Mouse (Mus musculus): ENCODE results near the gene Mmp14.

Mmp14 gene

GRCm38 (mm10) chr14:54431334-54432077 lies at the start of gene Mmp14:
Gene Mmp14 (plus strand): TSS chr14:54431612.
- DNase-seq = peak; percentile 44

GRCm38 (mm10) chr14:54381816-54382215 lies 49.6 kb upstream of the Mmp14 start:
- no peak for DNase-seq

- DNase-seq = no peak
These were observed 48.8 kb upstream of the Mmp14 start for GRCm38 (mm10) chr14:54382641-54383040.

DNA sequence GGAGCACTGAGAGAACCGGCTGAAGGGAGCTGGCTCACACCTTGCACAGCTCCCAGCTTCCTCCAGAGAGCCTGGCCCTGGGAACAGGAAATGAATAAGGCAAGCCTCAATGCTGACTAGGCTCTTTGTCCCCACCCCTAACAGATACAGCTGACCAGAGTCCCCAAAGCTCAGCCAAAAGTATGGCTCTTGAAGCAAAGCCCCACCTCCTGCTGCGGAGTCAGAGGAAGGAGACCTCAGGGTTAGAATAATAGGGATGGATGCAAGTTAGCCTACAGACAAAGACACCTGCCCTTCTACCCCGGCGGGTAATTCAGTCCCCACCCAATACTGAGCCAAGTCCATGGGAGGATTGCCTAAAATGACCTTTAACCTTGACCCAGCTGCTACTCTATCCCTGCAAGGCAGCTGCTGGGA lies 48.0 kb upstream of the Mmp14 start:
- DNase-seq = no peak

DNA sequence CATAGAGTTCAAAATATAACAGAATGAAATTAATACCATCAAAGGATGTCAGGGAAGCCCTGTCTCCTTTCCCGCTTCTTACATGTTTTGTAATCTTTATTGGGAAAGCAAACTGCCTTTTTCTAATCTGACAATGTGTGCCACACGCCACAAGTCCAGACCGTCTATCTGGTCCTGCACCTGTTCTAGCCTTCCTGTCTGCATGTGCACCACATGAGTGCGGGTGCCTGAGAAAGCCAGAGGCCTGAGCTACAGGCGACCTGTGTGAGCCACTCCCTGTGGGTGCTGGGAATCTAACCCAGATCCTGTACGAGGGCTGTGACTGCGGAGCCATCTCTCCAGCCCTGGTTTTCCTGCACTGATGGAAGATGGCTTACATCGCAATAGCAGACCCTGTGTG lies 47.0 kb upstream of the Mmp14 start:
- no peak for DNase-seq

GRCm38 (mm10) chr14:54385968-54386618 lies 45.3 kb upstream of the Mmp14 start:
- DNase-seq = no peak

DNA sequence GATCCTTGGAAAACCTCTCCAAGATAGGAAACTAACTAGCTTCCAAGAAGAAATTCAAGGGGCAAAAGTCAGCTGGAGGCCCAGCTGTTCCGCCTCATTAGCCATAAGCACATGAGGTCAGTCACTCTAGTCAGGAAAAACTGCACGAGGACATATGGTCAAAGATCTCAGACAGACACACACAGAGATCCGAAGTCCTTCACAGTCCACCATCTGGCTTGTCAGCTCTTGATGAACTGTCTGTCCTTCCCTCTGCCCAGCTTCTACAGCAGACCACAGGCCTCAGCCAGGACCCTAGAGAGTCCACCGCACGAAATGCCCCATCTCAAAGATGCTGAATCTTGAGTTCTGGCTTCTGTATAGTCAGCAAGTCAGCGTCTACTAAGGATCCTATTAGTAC lies 43.9 kb upstream of the Mmp14 start:
- no peak for DNase-seq

DNA sequence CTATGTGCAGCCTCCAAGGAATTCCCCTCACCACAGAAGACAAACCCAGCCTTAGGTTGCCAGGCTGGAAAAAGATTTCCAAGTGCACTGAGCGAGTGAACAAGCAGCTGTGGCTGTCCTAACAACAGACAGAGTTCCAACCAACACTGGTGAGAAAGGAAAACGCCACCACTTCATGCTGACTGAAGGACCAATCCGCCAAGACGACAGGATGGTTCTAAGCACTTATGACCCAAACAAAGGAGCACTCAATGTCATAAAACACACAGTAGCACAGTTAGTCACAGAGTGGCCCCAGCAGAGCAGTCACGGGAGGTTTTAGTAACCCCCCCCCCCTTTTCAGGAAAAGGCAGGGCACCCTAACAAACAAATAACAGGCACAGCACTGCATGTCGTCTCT lies 40.6 kb upstream of the Mmp14 start:
- DNase-seq = no peak

DNA sequence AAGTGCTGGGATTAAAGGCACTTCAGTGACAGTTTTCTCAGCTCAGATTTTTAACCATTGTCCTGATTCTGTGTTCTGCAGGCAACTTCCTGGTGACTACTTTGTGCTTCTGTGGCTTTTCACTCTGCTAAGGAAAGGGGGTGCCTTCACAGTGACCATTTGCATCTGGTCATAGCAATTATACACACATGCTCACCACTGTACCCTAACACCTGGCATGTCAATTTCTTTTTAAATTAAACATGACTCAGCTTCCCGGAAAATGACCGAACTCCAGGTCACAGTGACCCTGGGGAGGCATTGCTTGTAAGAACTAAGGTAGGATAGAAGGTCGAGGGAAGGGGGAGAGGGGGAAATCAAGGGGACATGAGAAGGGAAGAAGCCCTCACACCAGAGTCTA lies 37.6 kb upstream of the Mmp14 start:
- no peak for DNase-seq

GRCm38 (mm10) chr14:54394309-54394708 lies 37.1 kb upstream of the Mmp14 start:
- no peak for DNase-seq

DNA sequence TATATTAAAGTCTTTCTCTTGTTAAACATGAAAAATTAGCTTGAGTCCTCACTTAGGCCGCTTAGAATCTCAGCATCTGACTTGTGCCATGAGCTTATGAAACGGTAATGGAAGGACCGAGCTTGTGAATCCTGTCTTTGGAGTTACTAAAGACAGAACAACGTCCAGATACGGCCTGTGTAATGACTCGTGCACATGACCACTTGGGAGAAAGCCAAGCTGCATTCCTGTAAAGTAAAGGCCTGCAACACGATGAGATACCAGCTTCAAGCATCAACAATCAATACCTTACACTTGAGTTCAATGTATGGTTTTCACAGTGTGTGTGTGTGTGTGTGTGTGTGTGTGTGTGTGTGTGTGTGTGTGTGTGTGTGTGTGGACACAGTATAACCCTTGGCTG lies 34.7 kb upstream of the Mmp14 start:
- DNase-seq = no peak

DNA sequence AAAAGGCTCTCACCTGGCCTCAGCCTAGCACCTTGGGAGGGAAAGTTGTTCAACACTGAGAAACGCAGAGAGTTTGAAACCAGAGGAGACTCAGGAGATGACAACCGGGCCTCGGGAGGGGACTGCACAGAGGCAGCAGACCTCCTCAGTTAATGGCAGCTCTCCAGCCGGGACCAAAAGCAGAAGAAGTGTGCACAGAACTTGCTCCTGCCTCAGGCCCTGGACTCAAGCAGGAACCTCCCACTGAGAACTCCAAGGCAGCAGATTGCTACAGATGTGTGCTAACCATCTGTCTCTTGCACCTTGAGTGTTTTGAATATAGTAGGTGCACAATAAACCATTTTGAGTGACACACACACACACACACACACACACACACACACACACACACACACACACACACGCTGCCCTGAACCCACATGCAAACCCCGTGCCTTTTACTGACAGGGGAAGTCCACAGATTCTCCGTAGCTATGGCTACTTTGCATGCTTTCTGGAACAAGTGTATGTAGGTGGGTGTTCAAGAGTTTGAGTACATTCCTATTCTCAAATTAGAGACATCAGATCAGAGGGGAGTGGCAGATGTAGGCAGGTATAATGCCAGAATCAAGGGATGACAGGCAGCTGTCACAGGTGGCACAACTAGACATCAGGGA lies 33.4 kb upstream of the Mmp14 start:
- DNase-seq = no peak

DNA sequence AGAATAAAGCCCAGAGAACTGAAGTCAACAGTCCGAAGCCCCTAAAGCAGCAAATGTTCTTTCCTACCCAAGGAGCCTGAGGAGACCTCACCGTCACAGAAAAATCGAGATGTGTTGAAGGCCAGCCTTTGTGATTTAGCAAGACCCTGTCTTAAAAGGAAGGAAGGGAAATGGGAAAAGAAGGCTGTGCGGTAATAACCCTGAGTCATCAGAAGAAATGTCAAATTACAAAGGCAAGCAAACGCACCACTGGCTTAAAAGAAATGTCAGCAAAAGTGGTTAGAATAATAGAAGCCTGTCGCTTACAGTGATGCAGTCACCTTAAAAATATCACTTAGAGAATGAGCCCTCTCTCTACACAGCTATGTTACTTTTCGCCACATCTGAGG lies 32.9 kb upstream of the Mmp14 start:
- no peak for DNase-seq

DNA sequence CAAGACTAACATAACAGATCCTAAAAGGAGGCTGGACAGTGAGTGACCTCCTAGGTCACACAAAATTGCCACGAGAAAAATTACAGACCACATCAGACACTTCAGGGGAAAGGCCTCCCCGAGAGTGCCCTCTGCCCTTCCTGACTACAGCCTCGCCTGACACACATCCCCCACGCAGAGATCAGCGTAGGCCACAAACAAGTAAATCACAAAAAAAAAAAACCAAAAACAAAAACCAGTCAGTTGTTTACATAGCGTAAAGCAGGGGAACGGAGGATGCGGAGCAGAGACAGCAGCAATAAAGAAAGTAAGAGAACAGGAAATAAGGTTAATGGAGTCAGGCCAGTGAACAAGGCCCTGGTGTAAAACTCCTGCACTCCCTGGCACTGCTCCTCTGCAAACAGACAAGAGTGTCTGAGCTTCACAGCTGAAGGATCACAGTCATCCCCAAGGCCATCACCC lies 32.5 kb upstream of the Mmp14 start:
- DNase-seq = no peak

- no peak for DNase-seq
These were observed 29.7 kb upstream of the Mmp14 start for GRCm38 (mm10) chr14:54401723-54402122.

DNA sequence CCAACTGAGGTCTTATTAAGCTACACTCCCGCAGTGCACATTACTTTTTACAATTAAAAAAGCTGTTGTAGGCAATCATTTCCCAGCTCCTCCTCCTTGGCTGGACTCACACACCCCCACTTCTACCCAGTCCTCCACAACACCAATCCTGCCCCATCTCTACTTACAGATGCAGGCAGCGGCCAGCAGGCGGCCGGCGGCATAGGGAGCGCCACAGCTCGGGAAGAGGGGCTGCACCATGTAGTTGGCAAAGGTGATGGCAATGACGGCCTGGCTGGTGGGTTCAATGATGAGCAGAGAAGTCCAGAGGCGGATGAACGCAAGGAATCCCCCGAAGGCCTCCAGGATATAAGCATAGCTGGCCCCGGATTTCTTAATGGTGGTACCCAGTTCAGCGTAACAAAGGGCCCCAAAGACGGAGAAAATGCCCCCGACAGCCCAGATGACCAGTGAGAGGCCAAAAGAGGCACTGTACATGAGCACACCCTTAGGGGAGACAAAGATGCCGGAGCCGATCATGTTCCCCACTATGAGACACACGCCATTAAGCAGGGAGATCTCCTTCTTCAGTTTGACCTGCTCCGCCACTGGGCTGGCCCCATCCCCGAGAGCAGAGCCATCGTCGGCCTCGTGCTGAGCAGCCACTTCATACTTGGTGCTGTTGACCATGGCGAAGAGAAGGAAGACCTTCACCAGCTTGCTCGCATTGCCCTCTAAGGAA lies 22.9 kb upstream of the Mmp14 start:
- DNase-seq = no peak

GRCm38 (mm10) chr14:54409057-54409645 lies 22.3 kb upstream of the Mmp14 start:
- DNase-seq = no peak

GRCm38 (mm10) chr14:54409980-54410810 lies 21.2 kb upstream of the Mmp14 start:
- DNase-seq = no peak

GRCm38 (mm10) chr14:54412000-54412576 lies 19.3 kb upstream of the Mmp14 start:
- no peak for DNase-seq

- no peak for DNase-seq
These were observed 18.7 kb upstream of the Mmp14 start for GRCm38 (mm10) chr14:54412629-54413170.

Data from right cerebral cortex, postnatal 25 days (tissue).